Mouse (Mus musculus) forebrain, embryonic 16.5 days (tissue): ENCODE results near the gene Egr2. TPM values are rescaled to one million over a fixed set of nuclear protein-coding genes. Genes with fewer than 3 reads are reported as not detected.

Experiments
- ATAC-seq: fragments of 200-750 bp; cut with Nextera tagmentation; 2 replicates; pipeline ENCODE4 v1.8.0; 2017; ENCODE audit warnings: mild to moderate bottlenecking, moderate library complexity
- H3K27ac ChIP-seq: fragments of 300-500 bp; sonication (generic); 2 replicates; pipeline ENCODE4 v1.5.1; 2014; ENCODE audit warnings: low read length, control low read depth
- H3K27me3 ChIP-seq: fragments of 300-500 bp; sonication (generic); replicated peaks from 2 replicates; pipeline ENCODE4 v1.6.1; 2014; ENCODE audit warnings: low read length; ENCODE audit not compliant: control insufficient read depth, insufficient read depth
- H3K36me3 ChIP-seq: fragments of 300-500 bp; sonication (generic); 2 replicates; pipeline ENCODE4 v1.6.1; 2014; ENCODE audit not compliant: control insufficient read depth, insufficient read depth
- H3K4me1 ChIP-seq: fragments of 300-500 bp; sonication (generic); replicated peaks from 2 replicates; pipeline ENCODE4 v1.6.1; 2014; ENCODE audit warnings: low read length; ENCODE audit not compliant: control insufficient read depth, insufficient read depth
- H3K4me2 ChIP-seq: fragments of 300-500 bp; sonication (generic); 2 replicates; pipeline ENCODE4 v1.6.1; 2014; ENCODE audit warnings: mild to moderate bottlenecking, low read length, control low read depth
- H3K4me3 ChIP-seq: fragments of 300-500 bp; sonication (generic); replicated peaks from 2 replicates; pipeline ENCODE4 v1.5.1; 2014; ENCODE audit warnings: mild to moderate bottlenecking, low read length, control low read depth
- H3K9ac ChIP-seq: fragments of 300-500 bp; sonication (generic); replicated peaks from 2 replicates; pipeline ENCODE4 v1.6.1; 2014; ENCODE audit warnings: low read depth, low read length, control low read depth
- H3K9me3 ChIP-seq: fragments of 300-500 bp; sonication (generic); 2 replicates; pipeline ENCODE4 v1.6.1; 2016; ENCODE audit warnings: low read length; ENCODE audit not compliant: control insufficient read depth
- WGBS: fragments of 180-500 bp; shearing (Covaris S2); extraction: QIAGEN DNeasy Blood & Tissue Kit; methylation state at CpG from one replicate; pipeline ENCODE4 v1.1.7; 2014; 5-methylcytosine and 5-hydroxymethylcytosine counted together
- polyA plus RNA-seq: library from polyadenylated mRNA; unstranded; fragments of >200 nt; fragmentation: Nextera tagmentation; extraction: Ambion mirVana; gene quantifications from 2 replicates; pipeline ENCODE4 v1.2.1, GENCODE M21; 2015

Gene Egr2
- polyA plus RNA-seq, 1 experiment from 2014 or later, result 0.23 TPM

DNA sequence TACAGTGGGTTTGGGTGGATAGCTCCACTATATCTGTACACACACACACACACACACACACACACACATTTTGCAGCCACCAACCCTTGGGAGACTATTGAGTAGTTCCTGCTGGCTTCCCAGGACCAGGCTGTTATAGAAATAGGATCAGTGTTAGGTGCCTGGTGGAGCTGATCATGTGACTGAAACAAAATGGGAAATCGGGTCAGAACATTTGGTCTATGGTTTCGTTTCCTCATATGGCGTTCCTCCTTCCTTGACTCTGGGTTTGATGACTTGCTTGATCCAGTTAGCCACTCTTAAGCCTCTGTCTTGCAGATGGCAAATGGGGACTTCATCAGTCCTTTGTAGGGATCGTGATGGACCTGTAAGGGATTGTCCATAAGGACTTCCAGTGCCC, 44.6 kb downstream of the Egr2 start:
- Histone ChIP-seq H3K4me2 (no peak overlapping the region), H3K9ac (no peak overlapping the region), H3K4me3 (no peak overlapping the region), H3K27ac (no peak overlapping the region), H3K4me1 (no peaks in the 10 kb centered on the region), H3K36me3 (no peaks in the 10 kb centered on the region), H3K9me3 (no peaks in the 10 kb centered on the region), H3K27me3 (no peaks in the 10 kb centered on the region; the same call in 1 of the 2 replicates)
- no peak for ATAC-seq
- 98% methylated on average over 4 of the region's 4 CpGs for WGBS

GRCm38 (mm10) chr10:67581698-67582285, 46.5 kb downstream of the Egr2 start:
- no peak overlapping the region for H3K27ac ChIP-seq
- no peaks in the 10 kb centered on the region for H3K36me3 ChIP-seq
- no peaks in the 10 kb centered on the region; the same call in 1 of the 2 replicates for H3K27me3 ChIP-seq
- no peak overlapping the region for H3K4me3 ChIP-seq
- 90% methylated on average over 12 of the region's 12 CpGs for WGBS
- no peaks in the 10 kb centered on the region for H3K9me3 ChIP-seq
- no peak overlapping the region for H3K9ac ChIP-seq
- no peaks in the 10 kb centered on the region for H3K4me1 ChIP-seq
- no peak overlapping the region for H3K4me2 ChIP-seq
- no peak for ATAC-seq

- no peak for ATAC-seq
- Histone ChIP-seq H3K9me3 (no peaks in the 10 kb centered on the region), H3K27ac (no peak overlapping the region), H3K4me1 (no peaks in the 10 kb centered on the region), H3K27me3 (no peaks in the 10 kb centered on the region), H3K9ac (no peak overlapping the region), H3K36me3 (no peaks in the 10 kb centered on the region), H3K4me2 (no peak overlapping the region), H3K4me3 (no peak overlapping the region)
- 88% methylated on average over 18 of the region's 18 CpGs for WGBS
Observed at GRCm38 (mm10) chr10:67585873-67586610, 50.8 kb downstream of the Egr2 start.

Other genes with a start within 250 kb of the Egr2 start
- gene Ado, start 13.5 kb downstream of the Egr2 start, polyA plus RNA-seq, result 76.3 and 88.1 TPM in 2 replicates